Mouse (Mus musculus): Measurements from ENCODE around the gene Bcar3. TPM values are rescaled to one million over a fixed set of nuclear protein-coding genes. Genes with fewer than 3 reads are reported as not detected.
A peak's percentile ranks its signal among the peaks of the same experiment; 100 is the strongest.

The Bcar3 gene
- polyA plus RNA-seq, 1 experiment from 2014 or later, result 4.4 TPM

- Histone ChIP-seq H3K4me2 (ENCODE audit: low read depth, low read length) (no peak overlapping the region), H3K9me3 (ENCODE audit: control insufficient read depth, low read length) (no peaks in the 10 kb centered on the region)
- no peak for ATAC-seq (ENCODE audit: low read depth)
Measured at GRCm38 (mm10) chr3:122515568-122516326, 221.8 kb downstream of the Bcar3 start.

GRCm38 (mm10) chr3:122516327-122516695, 222.4 kb downstream of the Bcar3 start:
- no peak overlapping the region for H3K27ac ChIP-seq (ENCODE audit: low read depth, low read length)
- H3K27me3 ChIP-seq (ENCODE audit: control insufficient read depth, insufficient read depth, low read length), result no peaks in the 10 kb centered on the region
- 92% methylated on average over 3 of the region's 3 CpGs for WGBS
- H3K9ac ChIP-seq (replicated peaks; ENCODE audit: low read depth, low read length), result no peak overlapping the region
- ATAC-seq (ENCODE audit: low read depth), result no peak
- H3K9me3 ChIP-seq (ENCODE audit: control insufficient read depth, low read length), result no peaks in the 10 kb centered on the region
- no peak overlapping the region for H3K4me3 ChIP-seq (ENCODE audit: low read depth, low read length)
- H3K4me1 ChIP-seq (ENCODE audit: control insufficient read depth, insufficient read depth, low read length), result peaks cover 27% of the 10 kb centered on the region
- H3K36me3 ChIP-seq (ENCODE audit: control insufficient read depth, insufficient read depth, low read length), result no peaks in the 10 kb centered on the region
- no peak overlapping the region for H3K4me2 ChIP-seq (ENCODE audit: low read depth, low read length)

More at GRCm38 (mm10) chr3:122515568-122516326, 221.8 kb downstream of the Bcar3 start:
- H3K4me3 ChIP-seq (ENCODE audit: low read depth, low read length), result no peak overlapping the region
- H3K36me3 ChIP-seq (ENCODE audit: control insufficient read depth, insufficient read depth, low read length), result no peaks in the 10 kb centered on the region
- 79% methylated on average over 6 of the region's 6 CpGs for WGBS
- peaks cover 27% of the 10 kb centered on the region for H3K4me1 ChIP-seq (ENCODE audit: control insufficient read depth, insufficient read depth, low read length)
- no peak overlapping the region for H3K9ac ChIP-seq (replicated peaks; ENCODE audit: low read depth, low read length)
- H3K27ac ChIP-seq (ENCODE audit: low read depth, low read length), result no peak overlapping the region
- no peaks in the 10 kb centered on the region for H3K27me3 ChIP-seq (ENCODE audit: control insufficient read depth, insufficient read depth, low read length)

- no peaks in the 10 kb centered on the region for H3K27me3 ChIP-seq (ENCODE audit: control insufficient read depth, insufficient read depth, low read length)
- no peaks in the 10 kb centered on the region for H3K9me3 ChIP-seq (ENCODE audit: control insufficient read depth, low read length)
- peak overlapping the region; percentile 69 for H3K27ac ChIP-seq (ENCODE audit: low read depth, low read length)
- peak; percentile 41; the same call in 1 of the 2 replicates for ATAC-seq (ENCODE audit: low read depth)
- H3K4me3 ChIP-seq (ENCODE audit: low read depth, low read length), result no peak overlapping the region
- peaks cover 27% of the 10 kb centered on the region for H3K4me1 ChIP-seq (ENCODE audit: control insufficient read depth, insufficient read depth, low read length)
- H3K9ac ChIP-seq (replicated peaks; ENCODE audit: low read depth, low read length), result no peak overlapping the region
- H3K4me2 ChIP-seq (ENCODE audit: low read depth, low read length), result no peak overlapping the region
- no peaks in the 10 kb centered on the region for H3K36me3 ChIP-seq (ENCODE audit: control insufficient read depth, insufficient read depth, low read length)
- WGBS, result 37% methylated on average over 4 of the region's 4 CpGs
Measured at GRCm38 (mm10) chr3:122517726-122518125, 223.8 kb downstream of the Bcar3 start.

- Histone ChIP-seq H3K4me3 (ENCODE audit: low read depth, low read length) (no peak overlapping the region), H3K27ac (ENCODE audit: low read depth, low read length) (peak overlapping the region; percentile 76), H3K4me1 (ENCODE audit: control insufficient read depth, insufficient read depth, low read length) (peaks cover 27% of the 10 kb centered on the region), H3K9ac (replicated peaks; ENCODE audit: low read depth, low read length) (no peak overlapping the region), H3K27me3 (ENCODE audit: control insufficient read depth, insufficient read depth, low read length) (no peaks in the 10 kb centered on the region), H3K9me3 (ENCODE audit: control insufficient read depth, low read length) (no peaks in the 10 kb centered on the region), H3K4me2 (ENCODE audit: low read depth, low read length) (no peak overlapping the region), H3K36me3 (ENCODE audit: control insufficient read depth, insufficient read depth, low read length) (no peaks in the 10 kb centered on the region)
- peak; percentile 85 for ATAC-seq (ENCODE audit: low read depth)
- 14% methylated on average over 9 of the region's 9 CpGs for WGBS
Measured at GRCm38 (mm10) chr3:122518231-122518736, 224.3 kb downstream of the Bcar3 start.

- ATAC-seq (ENCODE audit: low read depth), result 0 out of 2 replicates have a peak, but pooled peaks have one; percentile 21
- peaks cover 27% of the 10 kb centered on the region for H3K4me1 ChIP-seq (ENCODE audit: control insufficient read depth, insufficient read depth, low read length)
- H3K36me3 ChIP-seq (ENCODE audit: control insufficient read depth, insufficient read depth, low read length), result no peaks in the 10 kb centered on the region
- H3K9me3 ChIP-seq (ENCODE audit: control insufficient read depth, low read length), result no peaks in the 10 kb centered on the region
- no peaks in the 10 kb centered on the region for H3K27me3 ChIP-seq (ENCODE audit: control insufficient read depth, insufficient read depth, low read length)
- no peak overlapping the region for H3K9ac ChIP-seq (replicated peaks; ENCODE audit: low read depth, low read length)
- H3K27ac ChIP-seq (ENCODE audit: low read depth, low read length), result peak overlapping the region; percentile 46; the same call in 1 of the 2 replicates
- no peak overlapping the region for H3K4me3 ChIP-seq (ENCODE audit: low read depth, low read length)
- H3K4me2 ChIP-seq (ENCODE audit: low read depth, low read length), result 0 out of 2 replicates have a peak overlapping the region, but pooled peaks have one; percentile 2
- 32% methylated on average over 13 of the region's 13 CpGs for WGBS
Measured at GRCm38 (mm10) chr3:122519082-122519481, 225.1 kb downstream of the Bcar3 start.

- Histone ChIP-seq H3K27ac (ENCODE audit: low read depth, low read length) (no peak overlapping the region), H3K27me3 (ENCODE audit: control insufficient read depth, insufficient read depth, low read length) (no peaks in the 10 kb centered on the region), H3K9me3 (ENCODE audit: control insufficient read depth, low read length) (no peaks in the 10 kb centered on the region), H3K4me2 (ENCODE audit: low read depth, low read length) (no peak overlapping the region), H3K4me3 (ENCODE audit: low read depth, low read length) (no peak overlapping the region), H3K36me3 (ENCODE audit: control insufficient read depth, insufficient read depth, low read length) (no peaks in the 10 kb centered on the region), H3K9ac (replicated peaks; ENCODE audit: low read depth, low read length) (no peak overlapping the region), H3K4me1 (ENCODE audit: control insufficient read depth, insufficient read depth, low read length) (peaks cover 27% of the 10 kb centered on the region)
- WGBS, result 81% methylated on average over 3 of the region's 3 CpGs
- no peak for ATAC-seq (ENCODE audit: low read depth)
Measured at GRCm38 (mm10) chr3:122520365-122520764, 226.4 kb downstream of the Bcar3 start.

- Histone ChIP-seq H3K9me3 (ENCODE audit: control insufficient read depth, low read length) (no peaks in the 10 kb centered on the region), H3K9ac (replicated peaks; ENCODE audit: low read depth, low read length) (no peak overlapping the region), H3K27me3 (ENCODE audit: control insufficient read depth, insufficient read depth, low read length) (no peaks in the 10 kb centered on the region), H3K4me3 (ENCODE audit: low read depth, low read length) (no peak overlapping the region), H3K4me1 (ENCODE audit: control insufficient read depth, insufficient read depth, low read length) (peaks cover 27% of the 10 kb centered on the region), H3K36me3 (ENCODE audit: control insufficient read depth, insufficient read depth, low read length) (no peaks in the 10 kb centered on the region), H3K4me2 (ENCODE audit: low read depth, low read length) (no peak overlapping the region), H3K27ac (ENCODE audit: low read depth, low read length) (no peak overlapping the region)
- 86% methylated on average over 4 of the region's 4 CpGs for WGBS
- no peak for ATAC-seq (ENCODE audit: low read depth)
Measured at GRCm38 (mm10) chr3:122520875-122521274, 226.9 kb downstream of the Bcar3 start.

GRCm38 (mm10) chr3:122521294-122521693, 227.4 kb downstream of the Bcar3 start:
- Histone ChIP-seq H3K9me3 (ENCODE audit: control insufficient read depth, low read length) (no peaks in the 10 kb centered on the region), H3K4me3 (ENCODE audit: low read depth, low read length) (no peak overlapping the region), H3K4me1 (ENCODE audit: control insufficient read depth, insufficient read depth, low read length) (peaks cover 27% of the 10 kb centered on the region), H3K27me3 (ENCODE audit: control insufficient read depth, insufficient read depth, low read length) (no peaks in the 10 kb centered on the region), H3K4me2 (ENCODE audit: low read depth, low read length) (no peak overlapping the region), H3K27ac (ENCODE audit: low read depth, low read length) (no peak overlapping the region), H3K9ac (replicated peaks; ENCODE audit: low read depth, low read length) (no peak overlapping the region), H3K36me3 (ENCODE audit: control insufficient read depth, insufficient read depth, low read length) (no peaks in the 10 kb centered on the region)
- no peak for ATAC-seq (ENCODE audit: low read depth)
- 42% methylated on average over 1 of the region's 1 CpGs for WGBS

GRCm38 (mm10) chr3:122528477-122528876, 234.5 kb downstream of the Bcar3 start:
- no peak for ATAC-seq (ENCODE audit: low read depth)
- H3K27ac ChIP-seq (ENCODE audit: low read depth, low read length), result no peak overlapping the region
- no peaks in the 10 kb centered on the region for H3K4me1 ChIP-seq (ENCODE audit: control insufficient read depth, insufficient read depth, low read length)
- no peaks in the 10 kb centered on the region for H3K27me3 ChIP-seq (ENCODE audit: control insufficient read depth, insufficient read depth, low read length)
- no peak overlapping the region for H3K4me3 ChIP-seq (ENCODE audit: low read depth, low read length)
- no peak overlapping the region for H3K4me2 ChIP-seq (ENCODE audit: low read depth, low read length)
- H3K36me3 ChIP-seq (ENCODE audit: control insufficient read depth, insufficient read depth, low read length), result no peaks in the 10 kb centered on the region
- H3K9me3 ChIP-seq (ENCODE audit: control insufficient read depth, low read length), result no peaks in the 10 kb centered on the region
- H3K9ac ChIP-seq (replicated peaks; ENCODE audit: low read depth, low read length), result no peak overlapping the region
- WGBS, result 92% methylated on average over 3 of the region's 3 CpGs
